Comparison of ENCODE assay signal across 22 mouse cellular contexts in the genomic region with DNA sequence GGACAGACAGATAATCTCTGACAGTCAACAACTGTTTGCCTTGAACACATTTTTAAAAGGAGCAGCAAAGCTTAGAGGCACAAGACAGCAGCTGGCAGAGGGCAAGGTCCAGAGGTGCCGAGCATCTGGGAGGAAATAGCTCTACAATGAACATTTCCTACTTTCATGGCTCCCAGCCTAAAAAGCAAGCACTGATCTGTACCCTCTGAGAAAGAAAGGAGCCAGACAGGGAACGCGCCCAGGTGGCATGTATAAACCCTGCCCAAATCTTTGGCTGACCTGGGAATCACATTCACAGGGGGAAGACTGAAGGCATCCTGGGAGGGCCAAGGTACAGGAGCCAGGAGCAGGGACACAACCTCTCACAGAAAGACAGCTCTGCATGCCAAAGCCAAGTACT.
DNase-seq lines count a peak whose midpoint lies in the region; ATAC-seq and TF ChIP-seq lines count a peak whose summit lies in the region.
"Had no signal": no experiment of that assay in that cellular context is flagged by ENCODE, and none has a peak within 500 bp of the region (broad histone marks: within the 10 kb centered on the region; RNA-seq: fewer than 3 reads in every experiment).

No protein-coding gene starts in this region.

- ATAC-seq in intestine, embryonic 15.5 days = peak; percentile 34; the same call in 1 of the 2 replicates
- ATAC-seq in intestine, postnatal 0 days = no peak
- ATAC-seq in midbrain, embryonic 11.5 days (ENCODE audit: low FRiP score) = no peak
- ATAC-seq in midbrain, postnatal 0 days (ENCODE audit: low FRiP score) = no peak
- ATAC-seq: CD4-positive, CD25-positive, alpha-beta regulatory T cell, adult 4 months; forebrain, embryonic 16.5 days had no signal

- no peak for TF ChIP-seq POLR2A in lung, adult 2 months (IDR thresholded peaks at IDR 0.05; ENCODE audit: borderline replicate concordance, extremely low read depth, low read depth, low read length)

- no peaks in the 10 kb centered on the region for H3K27me3 ChIP-seq in intestine, embryonic 15.5 days (replicated peaks)
- H3K27me3 ChIP-seq in intestine, postnatal 0 days (replicated peaks; ENCODE audit: control insufficient read depth, insufficient read depth, low read length) = no peaks in the 10 kb centered on the region
- no peaks in the 10 kb centered on the region for H3K27me3 ChIP-seq in midbrain, embryonic 11.5 days (ENCODE audit: control insufficient read depth, insufficient read depth, low read length)
- H3K27me3 ChIP-seq in midbrain, postnatal 0 days (ENCODE audit: insufficient read depth, low read length) = peaks cover 3% of the 10 kb centered on the region; the same call in 1 of the 2 replicates
- H3K27me3 ChIP-seq: embryonic facial prominence, embryonic 12.5 days; heart, embryonic 15.5 days had no signal

- peak; percentile 36 to 56 for DNase-seq in kidney, adult 8-10 months
- DNase-seq in kidney, postnatal 14 days = no peak
- peak; percentile 47 for DNase-seq in midbrain, embryonic 11.5 days (ENCODE audit: low spot score, missing footprints)
- DNase-seq in midbrain, postnatal 0 days (ENCODE audit: low spot score) = no peak
- DNase-seq in yolk sac, embryonic 10.5 days (ENCODE audit: low spot score) = peak; percentile 40
- no peak for DNase-seq in lung, adult 2 months
- DNase-seq: adrenal gland, postnatal 14 days; B cell, adult 2 months; cerebellum, adult 11-12 months; cerebellum, adult 9-10 months; gastrocnemius, postnatal 10 days; heart, adult 18-20 months; heart, postnatal 14 days had no signal

- WGBS in intestine, embryonic 15.5 days = 70% methylated on average over 3 of the region's 3 CpGs
- 54% methylated on average over 3 of the region's 3 CpGs for WGBS in intestine, postnatal 0 days
- WGBS in midbrain, embryonic 11.5 days = 80% methylated on average over 3 of the region's 3 CpGs
- WGBS in midbrain, postnatal 0 days = 81% methylated on average over 3 of the region's 3 CpGs
- 47% methylated on average over 3 of the region's 3 CpGs for WGBS in lung, adult 2 months

- H3K36me3 ChIP-seq in intestine, embryonic 15.5 days = no peaks in the 10 kb centered on the region
- H3K36me3 ChIP-seq in intestine, postnatal 0 days (ENCODE audit: control insufficient read depth, insufficient read depth) = no peaks in the 10 kb centered on the region
- H3K36me3 ChIP-seq in midbrain, embryonic 11.5 days (ENCODE audit: control insufficient read depth, insufficient read depth, low read length) = no peaks in the 10 kb centered on the region
- H3K36me3 ChIP-seq in midbrain, postnatal 0 days (ENCODE audit: insufficient read depth, low read length) = no peaks in the 10 kb centered on the region
- H3K36me3 ChIP-seq: embryonic facial prominence, embryonic 12.5 days; forebrain, embryonic 12.5 days; G1E; heart, embryonic 15.5 days had no signal

- H3K27ac ChIP-seq in intestine, embryonic 15.5 days = no peak overlapping the region
- H3K27ac ChIP-seq in intestine, postnatal 0 days (ENCODE audit: low read depth, low read length) = no peak overlapping the region; the same call in 1 of the 2 replicates
- no peak overlapping the region for H3K27ac ChIP-seq in midbrain, embryonic 11.5 days (ENCODE audit: low read depth, low read length)
- H3K27ac ChIP-seq in midbrain, postnatal 0 days (ENCODE audit: low read depth, low read length) = no peak overlapping the region
- H3K27ac ChIP-seq: embryonic facial prominence, embryonic 12.5 days; forebrain, embryonic 12.5 days; heart, embryonic 15.5 days had no signal

- H3K4me3 ChIP-seq in intestine, embryonic 15.5 days (replicated peaks) = no peak overlapping the region
- H3K4me3 ChIP-seq in intestine, postnatal 0 days (ENCODE audit: low read depth, low read length) = no peak overlapping the region
- H3K4me3 ChIP-seq in midbrain, embryonic 11.5 days (ENCODE audit: low read depth, low read length) = no peak overlapping the region
- H3K4me3 ChIP-seq in midbrain, postnatal 0 days (ENCODE audit: low read depth, low read length) = no peak overlapping the region
- H3K4me3 ChIP-seq in lung, adult 2 months (replicated peaks; ENCODE audit: extremely low read depth, low read depth, low read length) = no peak overlapping the region
- H3K4me3 ChIP-seq: embryonic facial prominence, embryonic 12.5 days; forebrain, embryonic 12.5 days; heart, embryonic 15.5 days had no signal

- H3K4me1 ChIP-seq in intestine, embryonic 15.5 days (replicated peaks) = 0 out of 2 replicates have a peak, but pooled peaks cover 8% of the 10 kb centered on the region
- H3K4me1 ChIP-seq in intestine, postnatal 0 days (replicated peaks; ENCODE audit: control insufficient read depth, insufficient read depth, low read length) = no peaks in the 10 kb centered on the region; the same call in 1 of the 2 replicates
- H3K4me1 ChIP-seq in midbrain, embryonic 11.5 days (ENCODE audit: control insufficient read depth, insufficient read depth, low read length) = peaks cover 3% of the 10 kb centered on the region; the same call in 1 of the 2 replicates
- peaks cover 3% of the 10 kb centered on the region; the same call in 1 of the 2 replicates for H3K4me1 ChIP-seq in midbrain, postnatal 0 days (ENCODE audit: insufficient read depth, low read length)
- peaks cover 5% of the 10 kb centered on the region for H3K4me1 ChIP-seq in lung, adult 2 months (ENCODE audit: control insufficient read depth, insufficient read depth, low read length)
- H3K4me1 ChIP-seq: heart, embryonic 15.5 days had no signal

- H3K4me2 ChIP-seq in intestine, embryonic 15.5 days (replicated peaks) = no peak overlapping the region
- no peak overlapping the region for H3K4me2 ChIP-seq in intestine, postnatal 0 days (replicated peaks; ENCODE audit: low read depth)
- H3K4me2 ChIP-seq in midbrain, embryonic 11.5 days = no peak overlapping the region
- H3K4me2 ChIP-seq in midbrain, postnatal 0 days (ENCODE audit: low read depth, low read length, poor library complexity, severe bottlenecking) = no peak overlapping the region
- H3K4me2 ChIP-seq: embryonic facial prominence, embryonic 12.5 days; forebrain, embryonic 12.5 days; heart, embryonic 11.5 days; heart, embryonic 15.5 days had no signal

- TF ChIP-seq CTCF in intestine, postnatal 0 days (IDR thresholded peaks at IDR 0.05; ENCODE audit: low read depth) = no peak
- TF ChIP-seq CTCF in midbrain, postnatal 0 days (IDR thresholded peaks at IDR 0.05) = no peak
- TF ChIP-seq CTCF in lung, adult 2 months (IDR thresholded peaks at IDR 0.05; ENCODE audit: insufficient read depth, low read length) = no peak

- no peaks in the 10 kb centered on the region for H3K9me3 ChIP-seq in intestine, embryonic 15.5 days
- no peaks in the 10 kb centered on the region for H3K9me3 ChIP-seq in intestine, postnatal 0 days (ENCODE audit: control insufficient read depth)
- H3K9me3 ChIP-seq in midbrain, embryonic 11.5 days (ENCODE audit: control insufficient read depth, low read length) = no peaks in the 10 kb centered on the region
- H3K9me3 ChIP-seq in midbrain, postnatal 0 days (ENCODE audit: low read length) = no peaks in the 10 kb centered on the region
- H3K9me3 ChIP-seq: embryonic facial prominence, embryonic 12.5 days; forebrain, embryonic 12.5 days; heart, embryonic 15.5 days had no signal

- no peak overlapping the region for H3K9ac ChIP-seq in intestine, embryonic 15.5 days
- H3K9ac ChIP-seq in intestine, postnatal 0 days (ENCODE audit: low read depth, low read length) = no peak overlapping the region
- no peak overlapping the region for H3K9ac ChIP-seq in midbrain, embryonic 11.5 days (ENCODE audit: low read length)
- no peak overlapping the region for H3K9ac ChIP-seq in midbrain, postnatal 0 days (replicated peaks; ENCODE audit: low read length, poor library complexity, severe bottlenecking)
- H3K9ac ChIP-seq: embryonic facial prominence, embryonic 12.5 days; forebrain, embryonic 12.5 days; heart, embryonic 15.5 days had no signal

Comparison
In these comparisons a context has a peak if more than half of its experiments do, and no peak if none do; other contexts are left out.
1. DNase-seq: peak in kidney, adult 8-10 months (2 of 2), midbrain, embryonic 11.5 days (single experiment) and yolk sac, embryonic 10.5 days (single experiment); none in kidney, postnatal 14 days (single experiment), midbrain, postnatal 0 days (single experiment) and lung, adult 2 months (single experiment).